Mouse (Mus musculus): ENCODE measurements at regions not wholly inside any gene's neighbourhood (a gene's known extent, or its start where the extent isn't known, plus 50 kb on each side); places are given as distances from the start of the nearest gene placed in this dataset.
"Not testable (repeated sequence)": the region's sequence is repeated elsewhere in the genome, so short reads cannot be mapped to it uniquely, and the experiment has no call there.

- 0 out of 2 replicates have a peak, but pooled peaks have one; percentile 7 for TF ChIP-seq CTCF (IDR thresholded peaks at IDR 0.05; ENCODE audit: low read depth)
- TF ChIP-seq EP300 (optimal IDR thresholded peaks at IDR 0.05): not testable (repeated sequence)
Observed at GRCm38 (mm10) chr5:3193592-3193991, 147.7 kb upstream of the Cdk6 start.
